Mouse (Mus musculus) liver, embryonic 14.5 days (tissue): ENCODE measurements around the gene T2.

Experiments
- CTCF ChIP-seq: IDR thresholded peaks from 2 replicates; pipeline ENCODE4 v1.5.1; 2016; ENCODE audit warnings: antibody characterized with exemption, low read depth, control low read depth
- EP300 ChIP-seq: IDR thresholded peaks from 2 replicates; pipeline ENCODE4 v1.6.1; 2016; ENCODE audit warnings: antibody characterized with exemption, low read depth

GRCm38 (mm10) chr17:8316251-8316650 is 39.5 kb upstream of the T2 start:
- TF ChIP-seq EP300: no peak
- TF ChIP-seq CTCF: peak; percentile 57
